Mouse (Mus musculus) cerebellum, adult 2 months (tissue): Measurements from ENCODE around the gene Cpe. TPM values are rescaled to one million over a fixed set of nuclear protein-coding genes. Genes with fewer than 3 reads are reported as not detected.

Experiments
- DNase-seq, 2 experiments: peaks; one replicate each; pipeline ENCODE4 v3.0.0; 2021
- H3K27ac ChIP-seq: fragments of 200-500 bp; 2 replicates; pipeline ENCODE4 v1.5.1; 2012; ENCODE audit warnings: low read length, control low read depth, inconsistent platforms; ENCODE audit not compliant: insufficient read depth
- H3K27me3 ChIP-seq: fragments of 200-500 bp; 2 replicates; pipeline ENCODE4 v1.6.1; 2012; ENCODE audit warnings: inconsistent platforms, mild to moderate bottlenecking, low read length, moderate library complexity; ENCODE audit not compliant: control insufficient read depth, insufficient read depth
- H3K4me1 ChIP-seq: fragments of 200-500 bp; 2 replicates; pipeline ENCODE4 v1.6.1; 2011; ENCODE audit warnings: low read length; ENCODE audit not compliant: control insufficient read depth, insufficient read depth
- H3K4me3 ChIP-seq: fragments of 200-500 bp; replicated peaks from 2 replicates; pipeline ENCODE3; 2011; ENCODE audit warnings: mild to moderate bottlenecking, low read depth, low read length, control low read depth; ENCODE audit not compliant: insufficient read depth
- CTCF ChIP-seq: fragments of 200-500 bp; IDR thresholded peaks from 2 replicates; pipeline ENCODE4 v1.5.1; 2011; ENCODE audit warnings: low read depth, mild to moderate bottlenecking, control low read depth, low read length, moderate library complexity, borderline replicate concordance; ENCODE audit not compliant: insufficient read depth
- POLR2A ChIP-seq: fragments of 200-500 bp; IDR thresholded peaks from 2 replicates; pipeline ENCODE4 v1.6.1; 2011; ENCODE audit warnings: low read length, control low read depth, borderline replicate concordance; ENCODE audit not compliant: insufficient read depth
- WGBS: fragments of 180-500 bp; shearing (Covaris S2); methylation state at CpG from one replicate; pipeline ENCODE4 v1.1.7; 2018; 5-methylcytosine and 5-hydroxymethylcytosine counted together
- polyA plus RNA-seq: library from polyadenylated mRNA; depleted of rRNA; stranded (reverse); fragments of >200 nt; gene quantifications from 2 replicates; pipeline ENCODE4 v1.2.3, GENCODE M21; 2012; rRNA removed

Gene Cpe
- polyA plus RNA-seq = 673 and 722 TPM in 2 replicates

- H3K27ac ChIP-seq = peak within 1 kb of the TSS; percentile 97
- peaks cover 8% of the 10 kb centered on the region for H3K4me1 ChIP-seq
- TF ChIP-seq POLR2A = peak; percentile 73
- peak; percentile 71 for TF ChIP-seq CTCF
- peak; percentile 94 to 96 for DNase-seq
- WGBS = under 1% methylated on average over 54 of the region's 54 CpGs
- no peaks in the 10 kb centered on the region for H3K27me3 ChIP-seq
- peak within 1 kb of the TSS; percentile 81 for H3K4me3 ChIP-seq
Observed at GRCm38 (mm10) chr8:64692651-64693201, at the start of gene Cpe. Gene Cpe, minus strand, starts transcription at chr8:64693054.

- no peaks in the 10 kb centered on the region for H3K4me1 ChIP-seq
- whole genome bisulfite sequencing = 92% methylated on average over 13 of the region's 13 CpGs
- no peak overlapping the region for H3K4me3 ChIP-seq
- DNase-seq = no peak
- TF ChIP-seq POLR2A (no peak), CTCF (no peak)
- no peak overlapping the region for H3K27ac ChIP-seq
- H3K27me3 ChIP-seq = no peaks in the 10 kb centered on the region
Observed at GRCm38 (mm10) chr8:64740547-64741211, 47.8 kb upstream of the Cpe start.

- Histone ChIP-seq H3K4me1 (no peaks in the 10 kb centered on the region), H3K27me3 (no peaks in the 10 kb centered on the region), H3K27ac (no peak overlapping the region), H3K4me3 (no peak overlapping the region)
- DNase-seq = no peak
- WGBS = 17% methylated on average over 1 of the region's 1 CpGs
- TF ChIP-seq POLR2A (no peak), CTCF (no peak)
Observed at GRCm38 (mm10) chr8:64738916-64739315, 46.1 kb upstream of the Cpe start.

- Histone ChIP-seq H3K4me1 (no peaks in the 10 kb centered on the region), H3K27ac (no peak overlapping the region), H3K27me3 (no peaks in the 10 kb centered on the region), H3K4me3 (no peak overlapping the region)
- DNase-seq = no peak
- TF ChIP-seq CTCF = no peak
- TF ChIP-seq POLR2A = no peak
- WGBS = 89% methylated on average over 3 of the region's 3 CpGs
Observed at GRCm38 (mm10) chr8:64736767-64737323, 44.0 kb upstream of the Cpe start.

- H3K4me3 ChIP-seq = no peak overlapping the region
- H3K4me1 ChIP-seq = no peaks in the 10 kb centered on the region
- H3K27me3 ChIP-seq = no peaks in the 10 kb centered on the region
- no peak overlapping the region for H3K27ac ChIP-seq
- TF ChIP-seq CTCF (no peak), POLR2A (no peak)
- no peak for DNase-seq
- 89% methylated on average over 8 of the region's 8 CpGs for WGBS
Observed at GRCm38 (mm10) chr8:64735161-64735560, 42.3 kb upstream of the Cpe start.

GRCm38 (mm10) chr8:64733271-64733943 lies 40.6 kb upstream of the Cpe start, which contains the start of gene Msmo1:
Gene Msmo1, minus strand, starts transcription at chr8:64733792.
- WGBS = under 1% methylated on average over 60 of the region's 60 CpGs
- TF ChIP-seq POLR2A = peak; percentile 75
- TF ChIP-seq CTCF = no peak

GRCm38 (mm10) chr8:64732596-64732995 lies 39.7 kb upstream of the Cpe start:
- TF ChIP-seq CTCF (no peak), POLR2A (no peak)
- H3K27me3 ChIP-seq = no peaks in the 10 kb centered on the region
- no peak for DNase-seq
- H3K27ac ChIP-seq = no peak overlapping the region
- H3K4me3 ChIP-seq = peak overlapping the region; percentile 90
- WGBS = 4% methylated on average over 9 of the region's 9 CpGs
- no peaks in the 10 kb centered on the region for H3K4me1 ChIP-seq

More at GRCm38 (mm10) chr8:64733271-64733943, 40.6 kb upstream of the Cpe start, which contains the start of gene Msmo1:
- Histone ChIP-seq H3K27me3 (no peaks in the 10 kb centered on the region), H3K4me1 (no peaks in the 10 kb centered on the region), H3K4me3 (peak within 1 kb of the TSS; percentile 90), H3K27ac (no peak within 1 kb of the TSS; the same call in 1 of the 2 replicates)
- peak; percentile 96 to 99 for DNase-seq

GRCm38 (mm10) chr8:64728156-64728555 lies 35.3 kb upstream of the Cpe start:
- WGBS = 90% methylated on average over 7 of the region's 7 CpGs
- no peak for TF ChIP-seq CTCF
- no peak for TF ChIP-seq POLR2A
- no peaks in the 10 kb centered on the region for H3K27me3 ChIP-seq
- H3K4me1 ChIP-seq = no peaks in the 10 kb centered on the region; the same call in 1 of the 2 replicates
- H3K4me3 ChIP-seq = no peak overlapping the region
- no peak overlapping the region for H3K27ac ChIP-seq
- DNase-seq = no peak
